Mouse (Mus musculus): ENCODE results near the gene Gm16442. TPM values are rescaled to one million over a fixed set of nuclear protein-coding genes. Genes with fewer than 3 reads are reported as not detected.
"Not testable (repeated sequence)": the region's sequence is repeated elsewhere in the genome, so short reads cannot be mapped to it uniquely, and the experiment has no call there.

Gene Gm16442
- not detected in 2 replicates for polyA plus RNA-seq (2016; fragmentation: Nextera tagmentation; extraction: Ambion mirVana)

DNA sequence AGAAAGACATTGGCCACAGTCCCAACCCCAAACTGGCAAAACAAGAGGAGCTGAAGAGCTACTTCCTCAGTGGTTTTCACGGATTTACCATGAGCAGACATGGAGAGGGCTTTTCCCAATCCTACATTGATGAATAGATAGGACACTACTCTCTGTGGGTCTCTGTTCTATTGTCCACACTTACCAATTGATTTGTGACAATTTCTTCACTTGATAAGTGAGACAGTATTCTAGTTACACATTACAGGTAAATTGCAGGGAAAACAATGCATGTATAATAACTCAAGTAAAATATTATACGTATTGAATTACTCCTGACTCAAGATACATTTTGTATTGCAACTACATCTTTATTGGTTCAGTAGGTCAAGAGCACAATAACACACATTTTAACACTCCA is at the start of gene Gm16442:
Gene Gm16442 (minus strand): TSS at position 101 of the 400 bp plus-strand sequence.
- WGBS, result no CpG with 5 or more reads among the region's 2 CpGs
- not testable (repeated sequence) for H3K27me3 ChIP-seq; ATAC-seq (ENCODE audit: low FRiP score, low read depth)

GRCm38 (mm10) chr7:20168277-20168676 is 45.9 kb upstream of the Gm16442 start, which contains the start of gene Vmn1r94:
Vmn1r94 (minus strand) TSS chr7:20168377.
- not testable (repeated sequence) for H3K4me3 ChIP-seq; H3K4me1 ChIP-seq; H3K36me3 ChIP-seq; H3K9ac ChIP-seq (replicated peaks); H3K9me3 ChIP-seq; H3K4me2 ChIP-seq (replicated peaks); ATAC-seq (ENCODE audit: low FRiP score, low read depth); H3K27ac ChIP-seq (replicated peaks); H3K27me3 ChIP-seq
- WGBS, result no CpG with 5 or more reads among the region's 3 CpGs

More for the DNA sequence above, at the start of gene Gm16442:
- not testable (repeated sequence) for H3K4me1 ChIP-seq; H3K27ac ChIP-seq (replicated peaks); H3K36me3 ChIP-seq; H3K9ac ChIP-seq (replicated peaks); H3K4me2 ChIP-seq (replicated peaks); H3K4me3 ChIP-seq; H3K9me3 ChIP-seq

DNA sequence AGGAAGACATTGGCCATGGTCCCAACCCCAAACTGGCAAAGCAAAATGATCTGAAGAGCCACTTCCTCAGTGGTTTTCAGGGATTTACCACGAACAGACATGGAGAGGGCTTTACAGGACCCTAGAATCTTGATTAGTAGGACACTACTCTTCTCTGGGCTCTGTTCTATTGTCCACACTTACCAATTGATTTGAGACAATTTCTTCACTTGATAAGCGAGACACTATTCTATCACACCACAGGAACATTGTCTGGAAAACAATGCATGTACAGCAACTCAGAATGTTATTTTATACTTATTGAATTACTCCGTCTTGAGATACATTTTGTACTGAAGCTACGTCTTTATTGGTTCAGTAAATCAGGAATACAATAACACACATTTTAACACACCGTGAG is 16.6 kb upstream of the Gm16442 start, which contains the start of gene Vmn1r93:
Gene Vmn1r93 (minus strand): TSS at position 101 of the 400 bp plus-strand sequence.
- not testable (repeated sequence) for ATAC-seq (ENCODE audit: low FRiP score, low read depth); H3K4me2 ChIP-seq (replicated peaks); H3K27me3 ChIP-seq; H3K27ac ChIP-seq (replicated peaks); H3K36me3 ChIP-seq; H3K4me1 ChIP-seq; H3K4me3 ChIP-seq; H3K9me3 ChIP-seq; H3K9ac ChIP-seq (replicated peaks)
- WGBS, result no CpG with 5 or more reads among the region's 5 CpGs

- 80% methylated on average over 5 of the region's 5 CpGs for WGBS
- H3K4me2 ChIP-seq (replicated peaks); H3K9me3 ChIP-seq; H3K36me3 ChIP-seq; H3K27me3 ChIP-seq; H3K4me3 ChIP-seq; H3K4me1 ChIP-seq; ATAC-seq (ENCODE audit: low FRiP score, low read depth); H3K9ac ChIP-seq (replicated peaks); H3K27ac ChIP-seq (replicated peaks): not testable (repeated sequence)
Observed at GRCm38 (mm10) chr7:20099380-20099779, 23.0 kb downstream of the Gm16442 start, which contains the start of gene Vmn1r91. Vmn1r91 (plus strand) TSS chr7:20099680.

DNA sequence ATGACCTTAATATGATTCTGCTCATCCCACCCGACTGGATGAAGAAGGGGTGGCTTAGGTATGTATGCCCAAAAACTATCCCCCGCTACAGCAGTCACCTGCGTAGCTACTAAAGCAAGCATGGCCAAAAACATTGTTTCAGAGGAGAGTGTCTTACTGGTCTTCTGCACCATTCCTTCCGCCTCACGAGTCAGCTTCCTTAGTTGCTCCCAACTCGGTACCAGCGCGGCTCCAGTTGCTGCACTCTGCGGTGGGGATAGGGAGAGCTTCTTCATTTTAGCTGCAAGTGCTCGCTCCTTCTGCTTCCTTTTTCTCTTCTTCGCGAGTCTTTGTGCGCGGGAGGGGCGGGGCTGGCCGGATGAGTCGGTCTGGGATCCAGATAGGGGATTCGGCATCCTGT is 44.3 kb downstream of the Gm16442 start:
- not testable (repeated sequence) for H3K9me3 ChIP-seq; H3K27me3 ChIP-seq; H3K9ac ChIP-seq (replicated peaks); H3K4me2 ChIP-seq (replicated peaks); H3K4me1 ChIP-seq; H3K27ac ChIP-seq (replicated peaks); H3K36me3 ChIP-seq; ATAC-seq (ENCODE audit: low FRiP score, low read depth); H3K4me3 ChIP-seq
- WGBS, result 75% methylated on average over 18 of the region's 18 CpGs

Other genes with a start within 250 kb of the Gm16442 start
- gene Ceacam19, start 234.6 kb downstream of the Gm16442 start, polyA plus RNA-seq (2016; fragmentation: Nextera tagmentation; extraction: Ambion mirVana), result not detected in 2 replicates
- gene Pvr, start 201.4 kb downstream of the Gm16442 start, polyA plus RNA-seq (2016; fragmentation: Nextera tagmentation; extraction: Ambion mirVana), result 3.4 and 3.7 TPM in 2 replicates
- not detected in 2 replicates for gene Igsf23, start 171.8 kb downstream of the Gm16442 start, polyA plus RNA-seq (2016; fragmentation: Nextera tagmentation; extraction: Ambion mirVana)
- gene Ceacam20, start 157.2 kb downstream of the Gm16442 start, polyA plus RNA-seq (2016; fragmentation: Nextera tagmentation; extraction: Ambion mirVana), result not detected in 2 replicates
- not detected in 2 replicates for gene Nlrp9b, start 131.1 kb downstream of the Gm16442 start, polyA plus RNA-seq (2016; fragmentation: Nextera tagmentation; extraction: Ambion mirVana)
- not detected in 2 replicates for gene Vmn1r91, start 22.9 kb downstream of the Gm16442 start, polyA plus RNA-seq (2016; fragmentation: Nextera tagmentation; extraction: Ambion mirVana)
- not detected in 2 replicates for gene Vmn1r93, start 16.5 kb upstream of the Gm16442 start, polyA plus RNA-seq (2016; fragmentation: Nextera tagmentation; extraction: Ambion mirVana)
- not detected in 2 replicates for gene Vmn1r94, start 45.8 kb upstream of the Gm16442 start, polyA plus RNA-seq (2016; fragmentation: Nextera tagmentation; extraction: Ambion mirVana)
- not detected in 2 replicates for gene Vmn1r95, start 71.1 kb upstream of the Gm16442 start, polyA plus RNA-seq (2016; fragmentation: Nextera tagmentation; extraction: Ambion mirVana)
- not detected in 2 replicates for gene Gm6164, start 83.0 kb upstream of the Gm16442 start, polyA plus RNA-seq (2016; fragmentation: Nextera tagmentation; extraction: Ambion mirVana)
- not detected in 2 replicates for gene Gm4498, start 111.2 kb upstream of the Gm16442 start, polyA plus RNA-seq (2016; fragmentation: Nextera tagmentation; extraction: Ambion mirVana)
- gene Gm5890, start 140.3 kb upstream of the Gm16442 start, polyA plus RNA-seq (2016; fragmentation: Nextera tagmentation; extraction: Ambion mirVana), result not detected in 2 replicates
- not detected in 2 replicates for gene Gm4133, start 211.5 kb upstream of the Gm16442 start, polyA plus RNA-seq (2016; fragmentation: Nextera tagmentation; extraction: Ambion mirVana)

Measured in midbrain, embryonic 12.5 days (tissue).